19 mouse cellular contexts compared by ENCODE assay signal in genomic region chr14:104053697-104054096, GRCm38 (mm10).
"Had no signal": no experiment of that assay in that cellular context is flagged by ENCODE, and none has a peak within 500 bp of the region (broad histone marks: within the 10 kb centered on the region; RNA-seq: fewer than 3 reads in every experiment).

No protein-coding gene starts in this region.

- H3K9ac ChIP-seq: liver, embryonic 12.5 days; liver, embryonic 14.5 days; lung, embryonic 14.5 days; midbrain, embryonic 12.5 days; neural tube, embryonic 13.5 days; neural tube, embryonic 15.5 days had no signal

- H3K27me3 ChIP-seq: liver, embryonic 12.5 days; midbrain, embryonic 12.5 days; neural tube, embryonic 13.5 days; neural tube, embryonic 15.5 days had no signal

- H3K27ac ChIP-seq: liver, embryonic 12.5 days; liver, embryonic 14.5 days; midbrain, embryonic 10.5 days; midbrain, embryonic 12.5 days; neural tube, embryonic 13.5 days; neural tube, embryonic 15.5 days had no signal

- H3K4me3 ChIP-seq: liver, embryonic 12.5 days; midbrain, embryonic 10.5 days; midbrain, embryonic 12.5 days; myocyte; neural tube, embryonic 13.5 days; neural tube, embryonic 15.5 days had no signal

- H3K4me1 ChIP-seq: liver, embryonic 12.5 days; midbrain, embryonic 10.5 days; midbrain, embryonic 12.5 days; neural tube, embryonic 13.5 days; neural tube, embryonic 15.5 days had no signal

- H3K36me3 ChIP-seq: liver, embryonic 12.5 days; midbrain, embryonic 10.5 days; midbrain, embryonic 12.5 days; neural tube, embryonic 13.5 days; neural tube, embryonic 15.5 days had no signal

- H3K4me2 ChIP-seq: liver, embryonic 12.5 days; lung, embryonic 14.5 days; midbrain, embryonic 12.5 days; neural tube, embryonic 13.5 days; neural tube, embryonic 15.5 days had no signal

- ATAC-seq: liver, embryonic 12.5 days; midbrain, embryonic 16.5 days had no signal

- DNase-seq: lung, adult 18-20 months; lung, embryonic 14.5 days; lung, postnatal 10 days; lung, postnatal 4 days; retina, postnatal 1 day; right cerebral cortex, adult 18-20 months; right cerebral cortex, postnatal 25 days; right cerebral cortex, postnatal 4 days; spleen, adult 18-20 months; thymus, adult 18-20 months; thymus, postnatal 36 days had no signal

- H3K9me3 ChIP-seq: liver, embryonic 12.5 days; midbrain, embryonic 10.5 days; midbrain, embryonic 12.5 days; neural tube, embryonic 13.5 days; neural tube, embryonic 15.5 days had no signal
